Mouse (Mus musculus): ENCODE measurements around the gene Vhl. TPM values are rescaled to one million over a fixed set of nuclear protein-coding genes. Genes with fewer than 3 reads are reported as not detected.

Gene Vhl
- polyA plus RNA-seq (2012; ENCODE audit: insufficient read depth, insufficient read length, low replicate concordance, missing spikeins) = not detected in 2 replicates

GRCm38 (mm10) chr6:113623941-113624751, at the start of gene Vhl:
Gene Vhl (plus strand): TSS chr6:113623959.
- under 1% methylated on average over 76 of the region's 76 CpGs for WGBS
- TF ChIP-seq POLR2A (IDR thresholded peaks at IDR 0.05; ENCODE audit: insufficient read depth, low read depth, low read length) = peak; percentile 61; the same call in 1 of the 2 replicates
- no peak for TF ChIP-seq CTCF (IDR thresholded peaks at IDR 0.05; ENCODE audit: insufficient read depth, low read depth, low read length)
- H3K4me1 ChIP-seq (ENCODE audit: control insufficient read depth, insufficient read depth, low read length) = 0 out of 2 replicates have a peak, but pooled peaks cover 3% of the 10 kb centered on the region
- H3K4me3 ChIP-seq (ENCODE audit: insufficient read depth, low read depth, low read length) = peak within 1 kb of the TSS; percentile 66
- peak within 1 kb of the TSS; percentile 34 for H3K27ac ChIP-seq (ENCODE audit: insufficient read depth, low read depth, low read length)

- no peak for TF ChIP-seq CTCF (IDR thresholded peaks at IDR 0.05; ENCODE audit: insufficient read depth, low read depth, low read length)
- Histone ChIP-seq H3K4me1 (ENCODE audit: control insufficient read depth, insufficient read depth, low read length) (no peaks in the 10 kb centered on the region), H3K27ac (ENCODE audit: insufficient read depth, low read depth, low read length) (no peak overlapping the region), H3K4me3 (ENCODE audit: insufficient read depth, low read depth, low read length) (no peak overlapping the region)
- WGBS = 94% methylated on average over 6 of the region's 6 CpGs
Measured at GRCm38 (mm10) chr6:113576044-113576443, 47.7 kb upstream of the Vhl start.

- no peaks in the 10 kb centered on the region for H3K4me1 ChIP-seq (ENCODE audit: control insufficient read depth, insufficient read depth, low read length)
- no peak overlapping the region for H3K4me3 ChIP-seq (ENCODE audit: insufficient read depth, low read depth, low read length)
- TF ChIP-seq POLR2A (IDR thresholded peaks at IDR 0.05; ENCODE audit: insufficient read depth, low read depth, low read length) (no peak), CTCF (IDR thresholded peaks at IDR 0.05; ENCODE audit: insufficient read depth, low read depth, low read length) (no peak)
- WGBS = 93% methylated on average over 3 of the region's 3 CpGs
- H3K27ac ChIP-seq (ENCODE audit: insufficient read depth, low read depth, low read length) = no peak overlapping the region
Measured at GRCm38 (mm10) chr6:113579306-113579705, 44.5 kb upstream of the Vhl start.

GRCm38 (mm10) chr6:113583023-113583422, 40.7 kb upstream of the Vhl start:
- 92% methylated on average over 4 of the region's 4 CpGs for WGBS
- TF ChIP-seq POLR2A (IDR thresholded peaks at IDR 0.05; ENCODE audit: insufficient read depth, low read depth, low read length) = no peak
- no peak for TF ChIP-seq CTCF (IDR thresholded peaks at IDR 0.05; ENCODE audit: insufficient read depth, low read depth, low read length)
- Histone ChIP-seq H3K4me3 (ENCODE audit: insufficient read depth, low read depth, low read length) (no peak overlapping the region), H3K4me1 (ENCODE audit: control insufficient read depth, insufficient read depth, low read length) (no peaks in the 10 kb centered on the region), H3K27ac (ENCODE audit: insufficient read depth, low read depth, low read length) (no peak overlapping the region)

- Histone ChIP-seq H3K4me3 (ENCODE audit: insufficient read depth, low read depth, low read length) (no peak overlapping the region), H3K27ac (ENCODE audit: insufficient read depth, low read depth, low read length) (no peak overlapping the region), H3K4me1 (ENCODE audit: control insufficient read depth, insufficient read depth, low read length) (no peaks in the 10 kb centered on the region)
- WGBS = 91% methylated on average over 5 of the region's 5 CpGs
- TF ChIP-seq CTCF (IDR thresholded peaks at IDR 0.05; ENCODE audit: insufficient read depth, low read depth, low read length) = no peak
Measured at GRCm38 (mm10) chr6:113585065-113585464, 38.7 kb upstream of the Vhl start.

GRCm38 (mm10) chr6:113586466-113587183, 37.1 kb upstream of the Vhl start:
- WGBS = 49% methylated on average over 5 of the region's 5 CpGs
- no peak overlapping the region for H3K27ac ChIP-seq (ENCODE audit: insufficient read depth, low read depth, low read length)
- H3K4me1 ChIP-seq (ENCODE audit: control insufficient read depth, insufficient read depth, low read length) = no peaks in the 10 kb centered on the region
- no peak for TF ChIP-seq CTCF (IDR thresholded peaks at IDR 0.05; ENCODE audit: insufficient read depth, low read depth, low read length)
- no peak for TF ChIP-seq POLR2A (IDR thresholded peaks at IDR 0.05; ENCODE audit: insufficient read depth, low read depth, low read length)
- no peak overlapping the region for H3K4me3 ChIP-seq (ENCODE audit: insufficient read depth, low read depth, low read length)

GRCm38 (mm10) chr6:113592637-113593036, 31.1 kb upstream of the Vhl start:
- 95% methylated on average over 2 of the region's 2 CpGs for WGBS
- no peak for TF ChIP-seq CTCF (IDR thresholded peaks at IDR 0.05; ENCODE audit: insufficient read depth, low read depth, low read length)
- TF ChIP-seq POLR2A (IDR thresholded peaks at IDR 0.05; ENCODE audit: insufficient read depth, low read depth, low read length) = no peak

GRCm38 (mm10) chr6:113597945-113598344, 25.8 kb upstream of the Vhl start:
- no peak overlapping the region for H3K27ac ChIP-seq (ENCODE audit: insufficient read depth, low read depth, low read length)
- TF ChIP-seq POLR2A (IDR thresholded peaks at IDR 0.05; ENCODE audit: insufficient read depth, low read depth, low read length) = no peak
- no peak for TF ChIP-seq CTCF (IDR thresholded peaks at IDR 0.05; ENCODE audit: insufficient read depth, low read depth, low read length)
- 92% methylated on average over 4 of the region's 4 CpGs for WGBS
- no peak overlapping the region for H3K4me3 ChIP-seq (ENCODE audit: insufficient read depth, low read depth, low read length)
- peaks cover 3% of the 10 kb centered on the region; the same call in 1 of the 2 replicates for H3K4me1 ChIP-seq (ENCODE audit: control insufficient read depth, insufficient read depth, low read length)

More at GRCm38 (mm10) chr6:113592637-113593036, 31.1 kb upstream of the Vhl start:
- Histone ChIP-seq H3K4me3 (ENCODE audit: insufficient read depth, low read depth, low read length) (no peak overlapping the region), H3K27ac (ENCODE audit: insufficient read depth, low read depth, low read length) (no peak overlapping the region), H3K4me1 (ENCODE audit: control insufficient read depth, insufficient read depth, low read length) (no peaks in the 10 kb centered on the region)

- no peak overlapping the region for H3K27ac ChIP-seq (ENCODE audit: insufficient read depth, low read depth, low read length)
- WGBS = 64% methylated on average over 5 of the region's 5 CpGs
- no peak overlapping the region for H3K4me3 ChIP-seq (ENCODE audit: insufficient read depth, low read depth, low read length)
- peaks cover 3% of the 10 kb centered on the region; the same call in 1 of the 2 replicates for H3K4me1 ChIP-seq (ENCODE audit: control insufficient read depth, insufficient read depth, low read length)
- TF ChIP-seq CTCF (IDR thresholded peaks at IDR 0.05; ENCODE audit: insufficient read depth, low read depth, low read length) = no peak
- no peak for TF ChIP-seq POLR2A (IDR thresholded peaks at IDR 0.05; ENCODE audit: insufficient read depth, low read depth, low read length)
Measured at GRCm38 (mm10) chr6:113599833-113600232, 23.9 kb upstream of the Vhl start.

All from olfactory bulb, adult 2 months (tissue).